7 mouse cellular contexts compared by ENCODE assay signal in genomic region chr16:22265849-22266376, GRCm38 (mm10). TPM values are rescaled to one million over a fixed set of nuclear protein-coding genes. Genes with fewer than 3 reads are reported as not detected.
DNase-seq lines count a peak whose midpoint lies in the region; ATAC-seq lines count a peak whose summit lies in the region.

Tra2b (minus strand) TSS chr16:22266005.

- H3K9me3 ChIP-seq in embryonic facial prominence, embryonic 10.5 days = no peaks in the 10 kb centered on the region
- no peaks in the 10 kb centered on the region for H3K9me3 ChIP-seq in limb, embryonic 10.5 days (replicated peaks)
- H3K9me3 ChIP-seq in midbrain, embryonic 13.5 days = no peaks in the 10 kb centered on the region

- H3K36me3 ChIP-seq in embryonic facial prominence, embryonic 10.5 days (replicated peaks) = peaks cover 23% of the 10 kb centered on the region
- H3K36me3 ChIP-seq in limb, embryonic 10.5 days = peaks cover 21% of the 10 kb centered on the region
- no peaks in the 10 kb centered on the region for H3K36me3 ChIP-seq in midbrain, embryonic 13.5 days

- peak within 1 kb of the TSS; percentile 96 for H3K27ac ChIP-seq in embryonic facial prominence, embryonic 10.5 days (replicated peaks)
- H3K27ac ChIP-seq in limb, embryonic 10.5 days = peak within 1 kb of the TSS; percentile 98
- H3K27ac ChIP-seq in midbrain, embryonic 13.5 days = peak within 1 kb of the TSS; percentile 98

- peak; percentile 89 for ATAC-seq in granulocyte monocyte progenitor cell, adult 5-6 weeks (replicated peaks; ENCODE audit: poor library complexity, severe bottlenecking)
- peak; percentile 98 for ATAC-seq in midbrain, embryonic 13.5 days

- H3K4me1 ChIP-seq in embryonic facial prominence, embryonic 10.5 days = peaks cover 23% of the 10 kb centered on the region
- peaks cover 17% of the 10 kb centered on the region for H3K4me1 ChIP-seq in limb, embryonic 10.5 days
- H3K4me1 ChIP-seq in midbrain, embryonic 13.5 days (replicated peaks) = peaks cover 28% of the 10 kb centered on the region

- peak within 1 kb of the TSS; percentile 96 for H3K9ac ChIP-seq in midbrain, embryonic 13.5 days (replicated peaks)

- H3K27me3 ChIP-seq in embryonic facial prominence, embryonic 10.5 days (replicated peaks; ENCODE audit: low read depth, poor library complexity, severe bottlenecking) = no peaks in the 10 kb centered on the region
- H3K27me3 ChIP-seq in limb, embryonic 10.5 days (ENCODE audit: low read depth, poor library complexity, severe bottlenecking) = no peaks in the 10 kb centered on the region
- no peaks in the 10 kb centered on the region for H3K27me3 ChIP-seq in midbrain, embryonic 13.5 days

- DNase-seq in adrenal gland, postnatal 10 days = peak; percentile 98
- DNase-seq in embryonic facial prominence, embryonic 10.5 days (ENCODE audit: low spot score) = peak; percentile 99
- peak; percentile 95 for DNase-seq in kidney, adult 11 months
- peak; percentile 100 for DNase-seq in limb, embryonic 10.5 days (ENCODE audit: low spot score)
- peak; percentile 94 for DNase-seq in spleen, adult 12 weeks (ENCODE audit: low spot score)

- peak within 1 kb of the TSS; percentile 92 for H3K4me2 ChIP-seq in midbrain, embryonic 13.5 days (replicated peaks)

- H3K4me3 ChIP-seq in embryonic facial prominence, embryonic 10.5 days = peak within 1 kb of the TSS; percentile 94
- H3K4me3 ChIP-seq in limb, embryonic 10.5 days = peak within 1 kb of the TSS; percentile 97
- peak within 1 kb of the TSS; percentile 97 for H3K4me3 ChIP-seq in midbrain, embryonic 13.5 days (replicated peaks)

- WGBS in embryonic facial prominence, embryonic 10.5 days = under 1% methylated on average over 38 of the region's 38 CpGs
- 1% methylated on average over 38 of the region's 38 CpGs for WGBS in limb, embryonic 10.5 days
- WGBS in midbrain, embryonic 13.5 days = under 1% methylated on average over 38 of the region's 38 CpGs

RNA-seq across cellular contexts. Expression of gene Tra2b, which starts in this region (rescaled TPM):
- 100 to 1,000 TPM; 107 to 109 TPM for total RNA-seq in adrenal gland, postnatal 10 days (2021)
- polyA plus RNA-seq in embryonic facial prominence, embryonic 10.5 days (2016; fragmentation: Nextera tagmentation; extraction: Ambion mirVana) = 494 and 506 TPM in 2 replicates
- total RNA-seq in granulocyte monocyte progenitor cell, adult 5-6 weeks (2014; fragmentation: Nextera tagmentation) = 256 and 259 TPM in 2 replicates
- total RNA-seq in granulocyte monocyte progenitor cell, adult 5-6 weeks (2017) = 564 and 655 TPM in 2 replicates
- polyA plus RNA-seq in limb, embryonic 10.5 days (2016; fragmentation: Nextera tagmentation; extraction: Ambion mirVana) = 510 and 520 TPM in 2 replicates
- 341 and 356 TPM in 2 replicates for polyA plus RNA-seq in midbrain, embryonic 13.5 days (2015; fragmentation: Nextera tagmentation; extraction: Ambion mirVana)

Comparison
In these comparisons a context has a peak if more than half of its experiments do, and no peak if none do; other contexts are left out.
1. Peak in every context shown above with its lines: DNase-seq, ATAC-seq, H3K4me3 ChIP-seq and H3K27ac ChIP-seq.